ENCODE assay signal across 24 mouse cellular contexts in genomic region chr14:7929029-7929428, GRCm38 (mm10). TPM values are rescaled to one million over a fixed set of nuclear protein-coding genes. Genes with fewer than 3 reads are reported as not detected.
DNase-seq lines count a peak whose midpoint lies in the region; ATAC-seq lines count a peak whose summit lies in the region.
"Had no signal": no experiment of that assay in that cellular context is flagged by ENCODE, and none has a peak within 500 bp of the region (broad histone marks: within the 10 kb centered on the region; RNA-seq: fewer than 3 reads in every experiment).

No protein-coding gene starts in this region.

- intact Hi-C loops in gastrocnemius, postnatal 14 days (cut with DNase I; ENCODE audit: low total_unique reads) = no loop called here

- ATAC-seq in megakaryocyte progenitor cell, adult 5-6 weeks (replicated peaks; ENCODE audit: poor library complexity) = peak; percentile 93
- ATAC-seq: intestine, embryonic 16.5 days; midbrain, embryonic 16.5 days had no signal

- peak; percentile 35 for DNase-seq in CD4-positive helper T cell, adult 2 months (ENCODE audit: low read depth, low spot score)
- DNase-seq in NIH3T3 (ENCODE audit: low read depth) = peak; percentile 49
- DNase-seq in induced T-regulatory cell, adult 2 months (ENCODE audit: low read depth) = peak; percentile 23
- no peak for DNase-seq in gastrocnemius, postnatal 14 days
- no peak for DNase-seq in left cerebral cortex, adult 18-20 months (ENCODE audit: low spot score in 2 of 2)
- DNase-seq in ovary, adult 18-20 months (ENCODE audit: low spot score) = no peak
- DNase-seq: adrenal gland, postnatal 25 days; B cell, adult 2 months; cerebellum, adult 11-12 months; cerebellum, postnatal 14 days; heart, postnatal 36 days; kidney, adult 9 months; kidney, postnatal 14 days; lung, adult 18-20 months; right cerebral cortex, adult 18-20 months; right cerebral cortex, postnatal 4 days; thymus, adult 18-20 months had no signal

RNA-seq across cellular contexts. Expression of gene Gm45521, which starts 28.1 kb away (rescaled TPM):
- not detected in 2 replicates for total RNA-seq in megakaryocyte progenitor cell, adult 5-6 weeks (2015)
- not detected in 2 replicates for total RNA-seq in megakaryocyte progenitor cell, adult 5-6 weeks (2017)
- not detected for total RNA-seq in gastrocnemius, postnatal 14 days (2021)
- total RNA-seq in left cerebral cortex, adult 18-20 months (2021) = not detected
- total RNA-seq: adrenal gland, postnatal 25 days; gastrocnemius, adult 18-20 months; gastrocnemius, postnatal 4 days; heart, postnatal 36 days; layer of hippocampus, adult 18-20 months; layer of hippocampus, postnatal 14 days had no signal

Comparison
In these comparisons a context has a peak if more than half of its experiments do, and no peak if none do; other contexts are left out.
1. DNase-seq: peak in CD4-positive helper T cell, adult 2 months (single experiment), NIH3T3 (single experiment) and induced T-regulatory cell, adult 2 months (single experiment); none in gastrocnemius, postnatal 14 days (single experiment), left cerebral cortex, adult 18-20 months (0 of 2) and ovary, adult 18-20 months (single experiment).